Mouse (Mus musculus): Measurements from ENCODE around the gene Ntrk3. TPM values are rescaled to one million over a fixed set of nuclear protein-coding genes. Genes with fewer than 3 reads are reported as not detected.

Gene Ntrk3
- polyA plus RNA-seq, 1 experiment = 91.5 TPM

DNA sequence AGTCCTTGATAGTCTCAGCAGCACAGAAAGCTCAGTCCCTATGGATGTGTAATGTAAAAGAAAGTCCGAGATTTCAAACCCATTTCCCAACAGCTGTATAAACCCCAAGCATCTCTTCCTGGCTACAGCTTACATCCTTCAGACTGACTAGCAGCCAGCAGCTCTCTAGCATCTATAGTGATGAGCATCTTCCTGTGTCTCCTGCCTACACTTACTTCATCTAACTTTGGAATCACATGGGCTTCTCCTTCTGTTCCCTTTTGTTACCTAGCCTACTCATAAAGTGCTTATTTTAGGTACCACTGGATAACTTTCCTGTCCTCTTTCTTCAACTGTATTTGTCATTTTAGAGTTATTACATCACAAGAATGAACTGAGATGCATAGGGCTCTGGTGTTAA, 432.0 kb downstream of the Ntrk3 start:
- TF ChIP-seq POLR2A (IDR thresholded peaks at IDR 0.05; ENCODE audit: borderline replicate concordance, insufficient read depth, low read length) = no peak
- no peak for TF ChIP-seq CTCF (IDR thresholded peaks at IDR 0.05; ENCODE audit: borderline replicate concordance, insufficient read depth, low read depth, low read length)
- WGBS = 92% methylated on average over 1 of the region's 1 CpGs
- no peak overlapping the region for H3K27ac ChIP-seq (ENCODE audit: insufficient read depth, low read length)
- no peaks in the 10 kb centered on the region; the same call in 1 of the 2 replicates for H3K4me1 ChIP-seq (ENCODE audit: control insufficient read depth, insufficient read depth, low read length)
- H3K27me3 ChIP-seq (ENCODE audit: control insufficient read depth, insufficient read depth, low read length) = no peaks in the 10 kb centered on the region
- DNase-seq = no peak
- no peak overlapping the region for H3K4me3 ChIP-seq (replicated peaks; ENCODE audit: insufficient read depth, low read depth, low read length)

- Histone ChIP-seq H3K4me1 (ENCODE audit: control insufficient read depth, insufficient read depth, low read length) (no peaks in the 10 kb centered on the region; the same call in 1 of the 2 replicates), H3K27ac (ENCODE audit: insufficient read depth, low read length) (no peak overlapping the region), H3K27me3 (ENCODE audit: control insufficient read depth, insufficient read depth, low read length) (no peaks in the 10 kb centered on the region), H3K4me3 (replicated peaks; ENCODE audit: insufficient read depth, low read depth, low read length) (no peak overlapping the region)
- WGBS = 92% methylated on average over 1 of the region's 1 CpGs
- no peak for DNase-seq
- TF ChIP-seq CTCF (IDR thresholded peaks at IDR 0.05; ENCODE audit: borderline replicate concordance, insufficient read depth, low read depth, low read length) = no peak
- TF ChIP-seq POLR2A (IDR thresholded peaks at IDR 0.05; ENCODE audit: borderline replicate concordance, insufficient read depth, low read length) = no peak
Measured at GRCm38 (mm10) chr7:78305029-78305428, 432.8 kb downstream of the Ntrk3 start.

GRCm38 (mm10) chr7:78297290-78297689, 440.5 kb downstream of the Ntrk3 start:
- Histone ChIP-seq H3K4me1 (ENCODE audit: control insufficient read depth, insufficient read depth, low read length) (peaks cover 7% of the 10 kb centered on the region), H3K4me3 (replicated peaks; ENCODE audit: insufficient read depth, low read depth, low read length) (no peak overlapping the region), H3K27ac (ENCODE audit: insufficient read depth, low read length) (no peak overlapping the region), H3K27me3 (ENCODE audit: control insufficient read depth, insufficient read depth, low read length) (no peaks in the 10 kb centered on the region)
- DNase-seq = no peak
- TF ChIP-seq CTCF (IDR thresholded peaks at IDR 0.05; ENCODE audit: borderline replicate concordance, insufficient read depth, low read depth, low read length) (no peak), POLR2A (IDR thresholded peaks at IDR 0.05; ENCODE audit: borderline replicate concordance, insufficient read depth, low read length) (no peak)
- 92% methylated on average over 5 of the region's 5 CpGs for WGBS

- 84% methylated on average over 3 of the region's 3 CpGs for WGBS
- no peak for TF ChIP-seq POLR2A (IDR thresholded peaks at IDR 0.05; ENCODE audit: borderline replicate concordance, insufficient read depth, low read length)
- peak; percentile 25; the same call in 1 of the 2 replicates for TF ChIP-seq CTCF (IDR thresholded peaks at IDR 0.05; ENCODE audit: borderline replicate concordance, insufficient read depth, low read depth, low read length)
- Histone ChIP-seq H3K4me1 (ENCODE audit: control insufficient read depth, insufficient read depth, low read length) (peaks cover 7% of the 10 kb centered on the region; the same call in 1 of the 2 replicates), H3K4me3 (replicated peaks; ENCODE audit: insufficient read depth, low read depth, low read length) (no peak overlapping the region), H3K27ac (ENCODE audit: insufficient read depth, low read length) (no peak overlapping the region), H3K27me3 (ENCODE audit: control insufficient read depth, insufficient read depth, low read length) (no peaks in the 10 kb centered on the region)
- DNase-seq = no peak
Measured at GRCm38 (mm10) chr7:78294322-78294721, 443.5 kb downstream of the Ntrk3 start.

GRCm38 (mm10) chr7:78290186-78290585, 447.6 kb downstream of the Ntrk3 start:
- DNase-seq = no peak
- TF ChIP-seq POLR2A (IDR thresholded peaks at IDR 0.05; ENCODE audit: borderline replicate concordance, insufficient read depth, low read length) (no peak), CTCF (IDR thresholded peaks at IDR 0.05; ENCODE audit: borderline replicate concordance, insufficient read depth, low read depth, low read length) (no peak)
- WGBS = 72% methylated on average over 2 of the region's 2 CpGs
- H3K4me3 ChIP-seq (replicated peaks; ENCODE audit: insufficient read depth, low read depth, low read length) = no peak overlapping the region
- H3K4me1 ChIP-seq (ENCODE audit: control insufficient read depth, insufficient read depth, low read length) = peaks cover 22% of the 10 kb centered on the region
- no peaks in the 10 kb centered on the region for H3K27me3 ChIP-seq (ENCODE audit: control insufficient read depth, insufficient read depth, low read length)
- H3K27ac ChIP-seq (ENCODE audit: insufficient read depth, low read length) = no peak overlapping the region

GRCm38 (mm10) chr7:78286516-78287238, 451.1 kb downstream of the Ntrk3 start:
- no peak overlapping the region; the same call in 1 of the 2 replicates for H3K27ac ChIP-seq (ENCODE audit: insufficient read depth, low read length)
- H3K4me1 ChIP-seq (ENCODE audit: control insufficient read depth, insufficient read depth, low read length) = peaks cover 27% of the 10 kb centered on the region
- no peak overlapping the region for H3K4me3 ChIP-seq (replicated peaks; ENCODE audit: insufficient read depth, low read depth, low read length)
- TF ChIP-seq CTCF (IDR thresholded peaks at IDR 0.05; ENCODE audit: borderline replicate concordance, insufficient read depth, low read depth, low read length) = no peak
- no peak for TF ChIP-seq POLR2A (IDR thresholded peaks at IDR 0.05; ENCODE audit: borderline replicate concordance, insufficient read depth, low read length)
- no peaks in the 10 kb centered on the region for H3K27me3 ChIP-seq (ENCODE audit: control insufficient read depth, insufficient read depth, low read length)
- WGBS = 23% methylated on average over 2 of the region's 2 CpGs
- DNase-seq = peak; percentile 73 to 95

DNA sequence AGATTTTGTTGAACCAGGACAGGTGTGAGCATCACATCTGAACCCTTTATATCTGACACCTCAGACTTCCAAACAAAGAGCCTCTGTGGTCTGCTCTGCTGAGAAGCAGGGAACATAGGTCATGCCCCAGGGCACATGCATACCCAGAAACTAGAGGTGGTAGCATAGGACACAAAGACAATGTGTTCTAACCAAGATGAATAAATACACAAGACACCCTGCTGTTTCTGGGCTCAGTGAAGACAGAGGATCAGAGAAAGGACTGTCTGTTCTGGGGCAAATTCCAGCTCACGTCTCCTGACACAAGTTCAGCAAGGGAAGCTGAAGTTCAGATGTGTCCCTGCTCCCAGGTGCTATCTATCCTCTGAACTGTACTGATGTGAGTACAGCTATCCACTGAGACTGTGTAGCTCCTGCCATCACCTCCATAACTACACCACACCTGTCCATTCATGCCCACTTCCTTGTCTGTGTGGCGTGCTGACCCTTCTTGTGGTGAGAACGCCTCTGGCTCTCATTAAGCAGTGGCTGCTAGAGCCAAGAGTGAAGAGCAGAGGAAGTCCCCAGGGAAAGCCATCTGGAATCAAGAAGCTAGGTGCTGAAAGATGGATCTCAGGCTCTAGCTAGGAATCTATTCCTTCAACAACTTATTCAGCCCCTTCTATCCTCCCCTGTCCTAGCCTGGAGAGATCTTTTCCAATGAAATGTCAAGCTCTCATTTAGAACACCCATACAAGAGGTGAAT, 468.1 kb downstream of the Ntrk3 start:
- TF ChIP-seq POLR2A (IDR thresholded peaks at IDR 0.05; ENCODE audit: borderline replicate concordance, insufficient read depth, low read length) (no peak), CTCF (IDR thresholded peaks at IDR 0.05; ENCODE audit: borderline replicate concordance, insufficient read depth, low read depth, low read length) (no peak)
- peak in 1 of 2 experiments; percentile 50 for DNase-seq
- Histone ChIP-seq H3K4me3 (replicated peaks; ENCODE audit: insufficient read depth, low read depth, low read length) (no peak overlapping the region), H3K27ac (ENCODE audit: insufficient read depth, low read length) (no peak overlapping the region; the same call in 1 of the 2 replicates), H3K27me3 (ENCODE audit: control insufficient read depth, insufficient read depth, low read length) (no peaks in the 10 kb centered on the region), H3K4me1 (ENCODE audit: control insufficient read depth, insufficient read depth, low read length) (peaks cover 13% of the 10 kb centered on the region)
- 42% methylated on average over 3 of the region's 3 CpGs for WGBS

Measured in cerebellum, adult 2 months (tissue).